Mouse (Mus musculus) spleen, adult 10 weeks (tissue): ENCODE results near the gene Tcf25. TPM values are rescaled to one million over a fixed set of nuclear protein-coding genes. Genes with fewer than 3 reads are reported as not detected.

Experiments used
- polyA plus RNA-seq: library from polyadenylated mRNA; stranded (reverse); fragments of 350-450 nt; fragmentation: Illumina TruSeq; extraction: RNeasy Lipid Tissue Mini Kit (QIAGEN cat#74804); gene quantifications from one replicate; pipeline ENCODE4 v1.2.3, GENCODE M21; 2015; ENCODE audit warnings: low replicate concordance; ENCODE audit not compliant: insufficient read depth

Gene Tcf25
- 390 TPM for polyA plus RNA-seq

GRCm38 (mm10) chr8:123373403-123374238 lies at the start of gene Tcf25:
TSS of gene Tcf25 (plus strand) at chr8:123373753.

DNA sequence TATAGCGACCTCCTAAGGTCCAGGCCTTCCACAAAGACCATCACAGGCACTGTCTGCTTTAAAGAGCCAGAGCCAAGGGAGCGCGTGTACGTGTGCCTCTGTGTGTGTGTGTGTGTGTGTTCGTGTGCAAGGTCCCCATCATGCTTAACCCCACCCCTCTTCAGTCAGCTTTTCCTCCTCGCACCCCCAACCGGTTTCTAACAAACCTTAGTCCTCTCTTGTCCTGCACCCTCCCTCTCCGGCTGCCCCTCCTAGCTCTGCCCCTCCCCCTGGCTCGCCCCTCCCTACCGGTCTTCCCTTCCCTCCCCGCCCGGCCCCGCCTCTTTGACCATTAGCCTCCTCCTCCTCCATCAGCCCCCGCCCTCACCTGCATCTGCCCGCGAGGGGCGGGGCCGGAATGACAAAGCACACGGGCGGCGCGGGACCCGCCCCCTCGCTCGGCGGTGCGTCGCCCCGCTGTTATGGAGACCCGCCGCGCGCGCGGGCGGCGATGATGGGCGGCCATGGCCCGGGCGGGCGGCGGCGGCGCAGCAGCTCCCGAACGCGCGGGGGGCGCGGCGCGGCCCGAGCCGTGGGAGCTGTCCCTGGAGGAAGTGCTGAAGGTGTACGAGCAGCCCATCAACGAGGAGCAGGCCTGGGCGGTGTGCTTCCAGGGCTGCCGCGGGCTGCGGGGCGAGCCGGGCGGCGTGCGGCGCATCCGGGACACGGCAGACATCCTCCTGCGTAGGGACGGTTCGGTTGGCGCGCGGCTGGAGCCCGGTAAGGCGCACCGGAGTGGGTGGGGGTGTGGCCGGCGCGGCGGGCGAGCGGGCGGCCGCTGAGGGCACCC lies 41.1 kb upstream of the Tcf25 start, which contains the start of gene Spire2:
Gene Spire2 (plus strand): TSS at position 452 of the 829 bp plus-strand sequence.

GRCm38 (mm10) chr8:123406786-123407185 lies 33.2 kb downstream of the Tcf25 start, which contains the start of gene Mc1r:
TSS of gene Mc1r (plus strand) at chr8:123407107.

GRCm38 (mm10) chr8:123411246-123411645 lies 37.7 kb downstream of the Tcf25 start, which contains the start of gene Tubb3:
TSS of gene Tubb3 (plus strand) at chr8:123411424.

DNA sequence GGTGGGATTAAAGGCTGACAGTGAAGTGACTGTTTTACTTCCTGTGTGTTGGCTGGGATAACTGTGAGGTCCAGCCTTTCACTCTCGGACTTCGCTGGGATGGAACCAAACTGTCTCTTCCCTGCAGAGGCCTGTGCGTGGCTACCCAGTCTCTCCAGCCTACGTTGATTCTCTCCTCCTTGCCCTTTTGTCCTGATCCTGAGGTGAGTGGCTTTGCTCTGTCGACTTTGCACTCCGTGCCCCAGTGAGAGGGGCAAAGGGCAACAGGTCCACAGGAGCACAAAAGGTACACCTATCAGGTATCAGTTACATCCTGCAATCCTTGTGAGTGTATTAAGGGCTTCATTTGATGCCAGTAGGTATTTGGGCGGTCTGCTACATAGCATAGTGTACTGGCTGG lies 49.9 kb downstream of the Tcf25 start, which contains the start of gene Def8:
Gene Def8 (plus strand): TSS at position 87 of the 400 bp plus-strand sequence.

Other genes with a start within 250 kb of the Tcf25 start
- gene Sult5a1, start 215.4 kb upstream of the Tcf25 start, polyA plus RNA-seq, result 0.23 TPM
- 0.94 TPM for gene Dpep1, start 187.5 kb upstream of the Tcf25 start, polyA plus RNA-seq
- 61.1 TPM for gene Chmp1a, start 161.0 kb upstream of the Tcf25 start, polyA plus RNA-seq
- gene Spata33, start 160.9 kb upstream of the Tcf25 start, polyA plus RNA-seq, result 0.19 TPM
- 41.7 TPM for gene Cdk10, start 148.9 kb upstream of the Tcf25 start, polyA plus RNA-seq
- 2.1 TPM for gene Spata2l, start 137.5 kb upstream of the Tcf25 start, polyA plus RNA-seq
- gene Zfp276, start 119.6 kb upstream of the Tcf25 start, polyA plus RNA-seq, result 11.3 TPM
- 13.5 TPM for gene Vps9d1, start 119.4 kb upstream of the Tcf25 start, polyA plus RNA-seq
- gene Fanca, start 55.2 kb upstream of the Tcf25 start, polyA plus RNA-seq, result 22.2 TPM
- 0.28 TPM for gene Spire2, start 41.0 kb upstream of the Tcf25 start, polyA plus RNA-seq
- not detected for gene Mc1r, start 33.4 kb downstream of the Tcf25 start, polyA plus RNA-seq
- 0.48 TPM for gene Tubb3, start 37.7 kb downstream of the Tcf25 start, polyA plus RNA-seq
- gene Def8, start 49.8 kb downstream of the Tcf25 start, polyA plus RNA-seq, result 10.7 TPM
- 19.8 TPM for gene Afg3l1, start 104.2 kb downstream of the Tcf25 start, polyA plus RNA-seq
- not detected for gene Dbndd1, start 141.7 kb downstream of the Tcf25 start, polyA plus RNA-seq
- 3.9 TPM for gene Gas8, start 145.1 kb downstream of the Tcf25 start, polyA plus RNA-seq